Mouse (Mus musculus) heart, postnatal 25 days (tissue): Measurements from ENCODE around the gene Padi1. TPM values are rescaled to one million over a fixed set of nuclear protein-coding genes. Genes with fewer than 3 reads are reported as not detected.

Source experiments
- DNase-seq: peaks from one replicate; pipeline ENCODE4 v3.0.0; 2022; ENCODE audit warnings: low spot score
- intact Hi-C: fragments of 180-260 bp; cut with DNase I; formaldehyde crosslinking; loops from one replicate; pipeline ENCODE4 v1.15.1; 2025
- total RNA-seq, 2 experiments: library from RNA; stranded (reverse); gene quantifications; 2 replicates each; pipeline ENCODE4 v1.2.3; 2021

Padi1 gene
- total RNA-seq, 2 experiments from 2014 or later = not detected

- DNase-seq = no peak
- intact Hi-C loops = no loop called here
These were observed 18.3 kb downstream of the Padi1 start for GRCm38 (mm10) chr4:140827237-140827636.

DNA sequence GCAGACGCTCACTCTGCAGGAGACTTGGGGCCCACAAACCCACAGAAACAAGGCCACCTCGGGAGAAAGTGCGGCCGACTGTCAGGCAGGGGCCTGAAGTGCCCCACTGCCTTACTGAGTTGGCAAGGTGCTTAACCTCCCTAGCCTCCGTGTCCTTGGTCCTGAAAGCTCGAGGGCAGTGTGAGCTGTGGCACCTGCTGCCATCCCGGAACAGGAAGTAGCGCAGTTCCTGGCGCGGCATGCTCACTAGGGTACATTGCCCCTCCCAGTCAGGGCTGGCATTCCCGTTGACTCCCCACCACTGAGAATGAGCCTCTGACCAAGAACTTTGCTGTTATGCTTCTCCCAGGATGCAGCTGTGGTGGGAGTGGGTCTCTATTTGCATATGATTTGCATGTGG is 19.6 kb downstream of the Padi1 start:
- no peak for DNase-seq
- intact Hi-C loops = no loop called here

GRCm38 (mm10) chr4:140821988-140822387 is 23.6 kb downstream of the Padi1 start:
- DNase-seq = no peak
- intact Hi-C loops = loop anchor here (2.0 kb wide), 1 partner anchor 81 kb away; no protein-coding TSS in a partner anchor

- intact Hi-C loops = loop anchor here (10.0 kb wide), 1 partner anchor 137 kb away; no protein-coding TSS in a partner anchor
- no peak for DNase-seq
These were observed 28.2 kb downstream of the Padi1 start for GRCm38 (mm10) chr4:140817413-140817812.

DNA sequence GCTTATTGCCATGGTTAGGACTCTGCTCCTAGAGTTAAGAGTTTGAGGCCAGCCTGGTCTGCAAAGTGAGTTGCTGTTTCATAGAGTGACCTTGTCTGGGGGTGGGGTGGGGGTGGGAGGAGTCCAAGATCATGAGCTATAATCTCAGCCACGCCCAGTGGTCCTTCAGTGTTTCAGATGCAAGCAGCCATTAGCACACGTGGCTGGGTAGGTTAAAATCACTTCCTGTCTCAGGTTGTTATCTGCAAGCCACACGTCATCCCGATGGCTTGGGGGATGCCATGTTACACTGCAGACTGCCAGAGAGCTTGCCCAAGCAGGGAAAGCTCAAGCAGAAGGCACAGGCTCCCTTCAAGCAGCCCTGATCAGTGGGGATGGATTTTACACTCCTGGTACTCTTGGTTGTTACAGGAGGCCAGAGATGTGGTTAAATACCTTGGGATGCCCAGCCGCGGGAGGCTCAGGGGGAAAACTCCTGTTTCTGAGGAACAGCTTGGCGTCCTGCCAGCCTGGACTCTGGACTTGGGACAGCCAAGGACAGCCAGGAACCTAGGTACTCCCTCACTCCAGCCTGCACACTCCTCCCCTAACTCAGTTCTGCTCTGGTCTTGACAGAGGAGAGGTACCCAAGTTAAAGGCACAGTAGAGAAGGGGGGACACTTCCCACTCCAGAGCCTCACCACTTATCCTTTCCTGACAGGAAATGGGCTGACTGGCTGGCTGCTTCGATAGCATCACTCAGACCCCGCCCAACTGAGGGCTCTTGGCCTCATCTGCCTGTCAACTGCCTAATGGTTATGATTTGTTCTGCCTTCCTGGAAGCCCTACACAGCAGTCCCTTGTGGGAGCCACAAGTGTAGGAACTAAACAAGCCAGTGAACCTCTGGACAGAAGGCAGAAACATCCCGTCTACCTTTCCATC is 29.3 kb downstream of the Padi1 start:
- intact Hi-C loops = loop anchor here (10.0 kb wide), 1 partner anchor 139 kb away; no protein-coding TSS in a partner anchor
- no peak for DNase-seq

GRCm38 (mm10) chr4:140815496-140815895 is 30.1 kb downstream of the Padi1 start:
- DNase-seq = no peak
- intact Hi-C loops = loop anchor here (10.0 kb wide), 1 partner anchor 139 kb away; no protein-coding TSS in a partner anchor

DNA sequence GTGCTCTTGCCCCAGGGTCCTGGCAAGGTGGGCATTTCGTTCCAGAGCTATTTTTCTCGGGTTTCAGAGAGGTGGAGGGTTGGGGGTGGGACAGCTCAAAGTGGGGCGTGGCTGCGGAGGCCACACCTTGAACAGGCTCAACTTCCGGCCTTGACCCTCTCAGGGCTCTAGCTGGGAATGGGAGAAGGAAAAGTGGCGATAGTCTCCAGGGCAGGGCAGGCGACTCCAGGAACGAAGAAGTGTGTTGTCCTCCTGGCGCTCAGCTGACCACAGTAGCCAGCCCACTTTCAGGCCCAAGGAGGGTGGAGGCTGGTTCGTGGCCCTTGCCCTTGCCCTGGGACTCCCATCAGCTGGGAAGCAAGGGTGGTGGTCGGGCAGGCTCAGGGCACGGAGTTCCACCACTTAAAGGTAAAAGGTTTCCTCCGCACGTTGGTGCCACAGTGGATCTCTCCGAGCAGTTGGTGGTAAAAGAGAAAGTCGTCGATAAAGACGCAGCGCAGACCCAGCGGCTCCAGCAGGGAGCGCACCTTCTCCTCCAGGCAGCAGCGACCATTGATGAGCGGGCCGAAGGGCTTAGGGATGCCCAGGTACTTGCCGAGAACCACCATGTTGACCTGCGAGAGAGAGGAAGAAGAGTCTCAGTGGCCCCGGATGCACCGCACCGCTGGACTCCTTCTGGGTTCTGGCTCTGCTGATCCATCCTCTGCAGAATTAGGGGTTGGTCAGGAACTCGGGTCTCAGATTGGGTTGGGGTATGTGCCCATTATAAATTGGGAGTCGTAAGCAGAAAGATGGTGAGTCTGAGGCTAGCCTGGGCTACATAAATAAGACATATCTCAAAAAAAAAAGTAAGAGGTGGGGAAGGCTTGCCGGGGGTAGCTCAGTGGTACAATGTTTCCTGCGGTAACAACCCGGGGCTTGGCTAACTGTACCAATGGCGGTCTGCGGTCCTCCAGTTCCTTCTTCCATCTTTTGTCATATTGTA is 31.0 kb downstream of the Padi1 start:
- intact Hi-C loops = loop anchor here (10.0 kb wide), 1 partner anchor 140 kb away; no protein-coding TSS in a partner anchor
- no peak for DNase-seq

DNA sequence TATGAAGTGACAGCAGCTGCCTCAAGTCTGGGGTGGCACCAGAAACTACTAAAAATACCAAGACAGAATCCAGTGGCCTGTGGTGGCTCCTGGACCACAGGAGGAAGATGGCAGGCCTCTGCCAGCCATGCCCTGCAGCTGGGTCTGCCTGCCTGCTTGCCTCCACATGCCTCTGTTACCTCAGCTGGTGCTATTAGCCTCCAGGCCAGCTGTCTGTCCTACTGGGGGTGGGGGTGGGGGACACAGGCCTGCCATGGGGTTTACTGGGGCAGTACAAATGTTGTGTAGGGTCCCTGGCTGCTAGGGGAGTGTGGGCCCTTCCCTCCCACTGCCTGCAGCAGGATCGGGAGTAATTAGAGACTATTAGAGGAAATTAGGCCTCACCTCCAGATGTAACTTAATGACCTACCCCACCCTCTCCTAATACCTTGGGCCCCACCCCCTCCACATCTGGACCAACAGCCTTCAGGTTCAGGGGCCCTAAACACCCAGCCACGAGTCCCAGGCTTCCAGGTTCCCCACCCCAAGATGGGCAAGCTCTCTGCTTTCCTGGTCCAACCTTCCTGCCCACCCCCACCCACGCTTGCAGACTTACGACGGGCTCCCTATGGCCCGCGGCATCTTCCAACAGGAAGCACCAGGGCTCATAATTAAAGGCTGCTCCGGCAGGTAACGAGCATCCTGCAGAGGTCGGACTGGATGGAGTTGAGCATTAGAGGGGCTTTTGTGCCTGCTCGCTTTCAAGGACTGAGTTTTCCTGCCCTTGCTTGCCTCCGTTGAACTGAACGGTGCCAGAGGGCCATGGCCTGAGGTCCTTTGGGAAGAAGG is 32.0 kb downstream of the Padi1 start:
- intact Hi-C loops = loop anchor here (10.0 kb wide), 1 partner anchor 141 kb away; no protein-coding TSS in a partner anchor
- no peak for DNase-seq

DNA sequence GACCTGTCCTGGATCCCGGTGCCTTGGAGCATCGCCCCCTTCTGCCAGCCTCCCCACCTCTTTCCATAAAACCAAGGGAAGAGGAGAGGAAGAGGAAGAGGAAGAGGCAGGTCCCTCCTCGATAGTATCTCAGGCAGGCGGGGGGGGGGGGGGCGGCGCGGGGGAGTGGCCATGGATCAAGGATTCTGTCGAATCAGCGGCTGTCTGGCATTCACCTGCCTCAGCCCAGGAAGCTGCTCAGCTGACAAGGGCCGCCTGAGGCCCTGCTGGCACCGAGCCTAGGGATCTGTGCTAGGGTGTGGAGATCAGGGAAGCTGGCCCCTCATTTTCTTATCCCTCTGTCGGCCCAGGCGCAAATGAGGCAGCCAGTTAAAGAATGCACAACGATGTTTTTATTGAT is 33.0 kb downstream of the Padi1 start:
- intact Hi-C loops = loop anchor here (10.0 kb wide), 1 partner anchor 142 kb away; no protein-coding TSS in a partner anchor
- no peak for DNase-seq

GRCm38 (mm10) chr4:140812191-140812590 is 33.4 kb downstream of the Padi1 start:
- intact Hi-C loops = loop anchor here (10.0 kb wide), 1 partner anchor 143 kb away; no protein-coding TSS in a partner anchor
- no peak for DNase-seq

- intact Hi-C loops = loop anchor here (10.0 kb wide), 1 partner anchor 144 kb away; no protein-coding TSS in a partner anchor
- no peak for DNase-seq
These were observed 34.9 kb downstream of the Padi1 start, which contains the start of gene Padi3 for GRCm38 (mm10) chr4:140810458-140811260. Gene Padi3 (minus strand): TSS chr4:140810648.

GRCm38 (mm10) chr4:140809118-140809517 is 36.5 kb downstream of the Padi1 start:
- DNase-seq = peak; percentile 32
- intact Hi-C loops = no loop called here

DNA sequence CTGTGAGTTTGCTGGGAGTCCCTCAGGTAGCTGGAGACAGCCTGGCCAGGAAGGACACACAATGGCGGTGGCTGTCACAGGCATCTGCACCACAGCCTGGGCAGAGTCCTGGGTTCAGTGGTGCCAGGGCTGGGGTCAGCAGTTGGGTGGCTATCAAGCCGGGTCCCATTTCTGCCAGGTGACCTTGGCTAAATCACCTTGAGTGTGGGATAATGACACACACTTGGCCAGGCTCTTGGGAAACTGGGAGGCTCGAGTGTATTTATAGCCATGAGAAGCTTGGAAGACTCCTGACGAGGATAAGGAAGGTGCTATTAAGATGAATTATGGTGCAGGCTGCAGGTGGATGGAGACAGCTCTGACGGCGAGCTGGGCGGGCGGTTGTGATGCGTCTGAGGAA is 41.0 kb downstream of the Padi1 start:
- DNase-seq = no peak
- intact Hi-C loops = no loop called here

DNA sequence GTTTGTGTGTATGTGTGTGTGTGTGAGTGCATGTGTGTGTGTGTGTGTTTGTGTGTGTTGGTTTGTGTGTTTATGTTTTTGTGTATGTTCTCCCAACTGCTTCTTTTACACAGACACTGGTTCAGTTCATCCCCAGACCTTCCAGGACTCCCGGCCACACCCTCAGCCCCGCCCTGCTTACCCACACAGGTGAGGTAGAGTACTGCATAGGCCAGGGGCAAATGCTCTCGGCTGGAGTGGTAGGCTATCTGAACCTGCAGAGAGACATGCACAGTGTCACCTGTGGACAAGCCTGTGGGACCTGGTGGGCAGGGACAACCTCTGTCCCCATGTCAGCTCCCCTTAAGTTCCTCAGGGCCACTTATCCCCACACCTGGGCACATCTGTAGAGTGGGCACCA is 44.2 kb downstream of the Padi1 start:
- intact Hi-C loops = no loop called here
- DNase-seq = no peak

DNA sequence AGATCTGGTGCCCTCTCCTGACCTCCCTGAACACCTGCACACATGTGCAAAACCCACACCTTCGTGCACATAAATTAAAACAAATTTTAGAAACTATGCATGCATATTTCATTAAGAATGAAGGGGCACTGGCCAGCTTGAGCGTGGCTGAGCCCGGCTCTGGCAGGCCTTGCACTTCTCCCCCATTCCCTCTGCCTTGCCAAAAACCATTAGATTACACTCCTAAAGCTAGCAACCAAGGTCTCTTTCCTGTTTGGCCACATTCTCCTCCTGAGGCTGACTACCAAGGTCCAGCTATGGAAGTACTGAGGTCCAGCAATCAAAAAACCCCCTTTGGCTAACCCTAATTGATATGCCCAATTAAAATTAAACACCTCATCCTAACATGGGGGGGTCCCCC is 48.8 kb downstream of the Padi1 start:
- intact Hi-C loops = loop anchor here (10.0 kb wide), 1 partner anchor 238 kb away; no protein-coding TSS in a partner anchor
- no peak for DNase-seq

GRCm38 (mm10) chr4:140794678-140795077 is 50.9 kb downstream of the Padi1 start:
- DNase-seq = no peak
- intact Hi-C loops = loop anchor here (10.0 kb wide), 1 partner anchor 240 kb away; no protein-coding TSS in a partner anchor

- DNase-seq = no peak
- intact Hi-C loops = loop anchor here (10.0 kb wide), 1 partner anchor 241 kb away; no protein-coding TSS in a partner anchor
These were observed 51.8 kb downstream of the Padi1 start for GRCm38 (mm10) chr4:140793795-140794194.

- intact Hi-C loops = loop anchor here (10.0 kb wide), 1 partner anchor 242 kb away; no protein-coding TSS in a partner anchor
These were observed 53.0 kb downstream of the Padi1 start for GRCm38 (mm10) chr4:140792584-140792983.

More at GRCm38 (mm10) chr4:140792584-140792983, 53.0 kb downstream of the Padi1 start:
- no peak for DNase-seq
